Mouse (Mus musculus): ENCODE results near the gene 4921524J17Rik. TPM values are rescaled to one million over a fixed set of nuclear protein-coding genes. Genes with fewer than 3 reads are reported as not detected.

Gene 4921524J17Rik
- total and polyA plus RNA-seq, 3 experiments = 8.1 to 22.5 (median 18.3) TPM

DNA sequence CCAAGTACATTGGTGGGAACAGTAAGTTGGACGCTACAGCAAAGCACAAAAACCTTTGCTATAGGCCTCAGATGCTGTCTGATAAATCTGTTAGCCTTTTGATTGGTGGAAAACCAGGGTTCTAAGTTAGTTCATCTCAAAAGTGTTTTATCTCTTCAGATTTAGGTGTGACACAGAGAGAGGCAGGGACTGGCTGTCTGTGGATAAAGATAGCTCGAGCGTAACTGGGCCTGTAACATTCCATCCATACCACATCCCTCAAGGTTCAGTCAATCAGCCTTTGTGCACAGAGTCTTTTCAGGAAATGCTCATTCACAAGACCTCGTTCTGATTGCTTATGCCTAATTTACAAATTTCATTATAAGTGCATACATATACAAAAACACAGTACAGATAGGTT, 3.4 kb downstream of the 4921524J17Rik start:
- peaks cover 38% of the 10 kb centered on the region for H3K36me3 ChIP-seq (ENCODE audit: control insufficient read depth, insufficient read depth, low read length)
- intact Hi-C loops (cut with DNase I) = no loop called here
- H3K4me1 ChIP-seq (ENCODE audit: control insufficient read depth, insufficient read depth, low read length) = peaks cover 14% of the 10 kb centered on the region
- no peak overlapping the region; the same call in 1 of the 2 replicates for H3K9ac ChIP-seq (ENCODE audit: low read depth, low read length)
- no peak for TF ChIP-seq EP300 (IDR thresholded peaks at IDR 0.05; ENCODE audit: insufficient read depth, low read depth, low read length)
- TF ChIP-seq CTCF (IDR thresholded peaks at IDR 0.05) = no peak
- TF ChIP-seq POLR2A (IDR thresholded peaks at IDR 0.05; ENCODE audit: insufficient read depth, low read depth, low read length) = no peak
- H3K4me3 ChIP-seq = peak overlapping the region; percentile 11; the same call in 1 of the 2 replicates
- no peaks in the 10 kb centered on the region for H3K27me3 ChIP-seq (ENCODE audit: control insufficient read depth, insufficient read depth, low read length)
- peak in 1 of 2 experiments; percentile 22 for DNase-seq
- H3K79me2 ChIP-seq (replicated peaks; ENCODE audit: control insufficient read depth, insufficient read depth, low read length) = peaks cover 4% of the 10 kb centered on the region
- H3K27ac ChIP-seq = peak overlapping the region; percentile 65
- 14% methylated on average over 4 of the region's 4 CpGs for WGBS

DNA sequence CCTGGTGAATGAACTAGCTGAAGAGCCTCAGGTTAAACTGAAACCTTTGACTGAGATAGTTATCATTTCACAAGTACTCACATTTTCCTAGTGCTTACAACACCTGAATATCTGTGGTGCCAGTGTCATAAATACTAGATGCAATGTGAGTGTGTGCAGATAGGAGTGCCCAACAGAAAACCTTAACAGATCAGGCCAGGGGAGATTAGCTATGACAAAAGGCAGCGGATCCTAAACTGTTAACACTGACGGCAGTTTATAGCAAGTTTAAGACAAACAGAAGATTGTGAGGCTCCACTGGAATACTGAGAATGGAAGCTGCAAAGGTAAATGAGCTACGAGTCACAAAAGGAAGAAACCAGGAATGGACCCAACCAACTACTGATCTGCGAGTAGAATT, 5.6 kb downstream of the 4921524J17Rik start:
- TF ChIP-seq POLR2A (IDR thresholded peaks at IDR 0.05; ENCODE audit: insufficient read depth, low read depth, low read length) (no peak), EP300 (IDR thresholded peaks at IDR 0.05; ENCODE audit: insufficient read depth, low read depth, low read length) (no peak), CTCF (IDR thresholded peaks at IDR 0.05) (peak; percentile 15)
- Histone ChIP-seq H3K79me2 (replicated peaks; ENCODE audit: control insufficient read depth, insufficient read depth, low read length) (peaks cover 4% of the 10 kb centered on the region), H3K27ac (no peak overlapping the region; the same call in 1 of the 2 replicates), H3K4me1 (ENCODE audit: control insufficient read depth, insufficient read depth, low read length) (peaks cover 14% of the 10 kb centered on the region), H3K4me3 (no peak overlapping the region), H3K27me3 (ENCODE audit: control insufficient read depth, insufficient read depth, low read length) (no peaks in the 10 kb centered on the region), H3K9ac (ENCODE audit: low read depth, low read length) (no peak overlapping the region), H3K36me3 (ENCODE audit: control insufficient read depth, insufficient read depth, low read length) (peaks cover 38% of the 10 kb centered on the region)
- DNase-seq = no peak
- WGBS = 55% methylated on average over 4 of the region's 4 CpGs
- intact Hi-C loops (cut with DNase I) = no loop called here

- WGBS = 97% methylated on average over 1 of the region's 1 CpGs
- H3K27me3 ChIP-seq (ENCODE audit: control insufficient read depth, insufficient read depth, low read length) = no peaks in the 10 kb centered on the region
- peaks cover 11% of the 10 kb centered on the region for H3K79me2 ChIP-seq (replicated peaks; ENCODE audit: control insufficient read depth, insufficient read depth, low read length)
- H3K36me3 ChIP-seq (ENCODE audit: control insufficient read depth, insufficient read depth, low read length) = peaks cover 30% of the 10 kb centered on the region
- H3K27ac ChIP-seq = no peak overlapping the region
- intact Hi-C loops (cut with DNase I) = no loop called here
- TF ChIP-seq POLR2A (IDR thresholded peaks at IDR 0.05; ENCODE audit: insufficient read depth, low read depth, low read length) (no peak), CTCF (IDR thresholded peaks at IDR 0.05) (no peak), EP300 (IDR thresholded peaks at IDR 0.05; ENCODE audit: insufficient read depth, low read depth, low read length) (no peak)
- H3K4me3 ChIP-seq = no peak overlapping the region
- H3K4me1 ChIP-seq (ENCODE audit: control insufficient read depth, insufficient read depth, low read length) = peaks cover 14% of the 10 kb centered on the region
- no peak for DNase-seq
- H3K9ac ChIP-seq (ENCODE audit: low read depth, low read length) = no peak overlapping the region
Measured at GRCm38 (mm10) chr8:85421329-85421728, 11.3 kb downstream of the 4921524J17Rik start.

DNA sequence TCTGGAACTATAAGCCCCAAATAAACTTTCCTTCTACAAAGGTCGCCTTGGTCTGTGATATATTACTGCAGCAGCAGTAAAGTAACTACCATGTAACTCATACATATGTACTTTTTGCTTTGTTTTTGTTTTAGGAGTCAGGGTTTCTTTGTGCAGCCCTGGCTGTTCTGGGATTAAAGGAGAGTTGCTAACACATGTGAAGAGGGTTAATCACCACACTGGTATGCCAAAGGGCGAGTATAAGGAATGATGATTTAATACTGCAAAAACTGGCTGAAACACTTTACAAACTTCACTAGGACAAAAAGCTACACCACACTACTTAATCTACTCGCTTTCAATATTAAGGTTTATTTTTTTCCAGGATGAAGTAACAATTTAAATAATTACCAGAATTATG, 24.1 kb downstream of the 4921524J17Rik start:
- Histone ChIP-seq H3K9ac (ENCODE audit: low read depth, low read length) (no peak overlapping the region), H3K27ac (no peak overlapping the region), H3K4me1 (ENCODE audit: control insufficient read depth, insufficient read depth, low read length) (peaks cover 4% of the 10 kb centered on the region), H3K79me2 (replicated peaks; ENCODE audit: control insufficient read depth, insufficient read depth, low read length) (no peaks in the 10 kb centered on the region), H3K27me3 (ENCODE audit: control insufficient read depth, insufficient read depth, low read length) (no peaks in the 10 kb centered on the region), H3K36me3 (ENCODE audit: control insufficient read depth, insufficient read depth, low read length) (peaks cover 3% of the 10 kb centered on the region), H3K4me3 (no peak overlapping the region)
- TF ChIP-seq CTCF (IDR thresholded peaks at IDR 0.05) = no peak
- TF ChIP-seq EP300 (IDR thresholded peaks at IDR 0.05; ENCODE audit: insufficient read depth, low read depth, low read length) = no peak
- no peak for TF ChIP-seq POLR2A (IDR thresholded peaks at IDR 0.05; ENCODE audit: insufficient read depth, low read depth, low read length)
- 76% methylated on average over 3 of the region's 3 CpGs for WGBS
- no peak for DNase-seq
- intact Hi-C loops (cut with DNase I) = no loop called here

DNA sequence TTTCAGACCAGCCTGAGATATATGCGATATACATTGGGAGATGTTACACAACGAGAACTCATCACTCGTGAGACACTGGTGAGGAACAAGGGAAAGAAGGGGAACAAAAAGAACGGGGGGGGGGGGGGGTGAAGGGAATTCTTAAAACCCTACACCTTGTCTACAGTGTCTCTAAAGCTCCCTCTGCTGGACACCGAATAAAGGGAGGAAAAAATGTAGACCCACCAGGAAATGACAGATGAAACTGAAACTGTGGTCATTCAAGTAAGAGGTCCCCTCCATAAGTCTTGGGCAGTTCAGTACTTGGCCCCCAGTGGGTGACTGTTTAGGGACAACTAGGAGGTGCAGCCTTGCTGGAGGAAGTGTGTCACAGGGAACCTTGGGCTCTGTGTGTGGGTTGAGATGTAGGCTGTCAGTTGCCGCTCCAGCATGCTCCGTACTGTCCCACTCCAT, 24.6 kb downstream of the 4921524J17Rik start:
- Histone ChIP-seq H3K4me1 (ENCODE audit: control insufficient read depth, insufficient read depth, low read length) (peaks cover 4% of the 10 kb centered on the region), H3K4me3 (no peak overlapping the region), H3K27me3 (ENCODE audit: control insufficient read depth, insufficient read depth, low read length) (no peaks in the 10 kb centered on the region), H3K79me2 (replicated peaks; ENCODE audit: control insufficient read depth, insufficient read depth, low read length) (no peaks in the 10 kb centered on the region), H3K9ac (ENCODE audit: low read depth, low read length) (no peak overlapping the region), H3K27ac (no peak overlapping the region), H3K36me3 (ENCODE audit: control insufficient read depth, insufficient read depth, low read length) (peaks cover 2% of the 10 kb centered on the region)
- no peak for DNase-seq
- intact Hi-C loops (cut with DNase I) = no loop called here
- WGBS = 49% methylated on average over 7 of the region's 7 CpGs
- TF ChIP-seq CTCF (IDR thresholded peaks at IDR 0.05) (peak; percentile 68), POLR2A (IDR thresholded peaks at IDR 0.05; ENCODE audit: insufficient read depth, low read depth, low read length) (no peak), EP300 (IDR thresholded peaks at IDR 0.05; ENCODE audit: insufficient read depth, low read depth, low read length) (no peak)

DNA sequence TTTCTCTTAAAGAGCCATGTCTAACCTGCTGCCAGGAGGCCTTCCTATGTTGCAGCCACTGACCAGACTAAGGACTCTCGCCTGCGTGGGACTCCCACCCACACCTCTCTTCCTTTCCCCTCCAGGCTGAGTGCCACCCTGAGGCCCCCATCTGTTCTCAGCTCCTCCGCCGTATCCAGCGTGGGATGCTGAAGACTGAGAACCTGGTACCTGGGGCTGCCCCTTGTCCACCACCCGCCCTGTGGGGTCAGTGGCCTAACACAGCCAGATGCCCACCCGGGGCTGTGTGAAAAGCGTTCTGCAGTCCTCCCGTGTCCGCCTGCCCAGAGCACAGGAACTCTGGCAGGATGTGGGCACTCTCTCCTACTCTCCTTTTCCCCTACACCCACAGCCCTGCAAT, 26.7 kb downstream of the 4921524J17Rik start:
- Histone ChIP-seq H3K9ac (ENCODE audit: low read depth, low read length) (no peak overlapping the region), H3K36me3 (ENCODE audit: control insufficient read depth, insufficient read depth, low read length) (no peaks in the 10 kb centered on the region; the same call in 1 of the 2 replicates), H3K27me3 (ENCODE audit: control insufficient read depth, insufficient read depth, low read length) (no peaks in the 10 kb centered on the region), H3K27ac (no peak overlapping the region), H3K4me1 (ENCODE audit: control insufficient read depth, insufficient read depth, low read length) (0 out of 2 replicates have a peak, but pooled peaks cover 2% of the 10 kb centered on the region), H3K79me2 (replicated peaks; ENCODE audit: control insufficient read depth, insufficient read depth, low read length) (no peaks in the 10 kb centered on the region), H3K4me3 (no peak overlapping the region)
- no peak for DNase-seq
- WGBS = 61% methylated on average over 10 of the region's 10 CpGs
- intact Hi-C loops (cut with DNase I) = no loop called here
- TF ChIP-seq EP300 (IDR thresholded peaks at IDR 0.05; ENCODE audit: insufficient read depth, low read depth, low read length) = no peak
- no peak for TF ChIP-seq CTCF (IDR thresholded peaks at IDR 0.05)
- no peak for TF ChIP-seq POLR2A (IDR thresholded peaks at IDR 0.05; ENCODE audit: insufficient read depth, low read depth, low read length)
